Mouse (Mus musculus): ENCODE results near the gene Fam45a. TPM values are rescaled to one million over a fixed set of nuclear protein-coding genes. Genes with fewer than 3 reads are reported as not detected.

Fam45a gene
- polyA plus RNA-seq, 1 experiment from 2014 or later, result 48.3 TPM

DNA sequence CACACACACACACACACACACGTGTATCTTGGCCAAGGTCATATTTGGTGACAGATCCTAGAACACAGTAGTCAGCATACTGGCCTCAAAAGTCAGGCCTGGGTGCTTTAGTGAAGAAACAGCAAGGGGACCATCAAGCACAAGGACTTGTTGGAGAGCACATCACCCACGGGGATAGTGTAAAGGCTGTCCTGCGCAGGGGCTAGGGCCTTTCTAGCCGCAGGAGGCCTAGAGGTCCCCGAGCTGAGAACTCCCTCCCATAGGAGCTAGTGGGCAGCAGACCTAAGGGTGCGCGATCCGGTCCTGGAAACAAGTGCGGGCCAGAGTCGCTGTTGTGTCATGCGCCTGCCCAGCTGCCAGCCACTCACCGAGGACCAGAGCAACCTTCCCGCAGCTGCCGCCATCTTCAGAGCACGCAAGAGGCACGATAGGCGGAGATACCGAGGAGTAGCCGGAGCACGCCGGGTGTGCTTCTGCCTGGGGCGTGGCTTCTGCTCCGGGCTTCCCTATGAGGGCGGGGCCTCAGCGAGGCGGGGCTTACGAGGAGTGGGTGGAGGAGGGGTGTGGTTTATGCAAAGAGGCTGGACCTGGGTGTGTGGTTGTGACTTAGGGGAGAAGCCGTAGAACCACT lies 62.8 kb downstream of the Fam45a start, which contains the start of gene Prdx3:
Prdx3 (minus strand) TSS at position 493 of the 631 bp plus-strand sequence.
- peak within 1 kb of the TSS; percentile 79 for H3K4me3 ChIP-seq (ENCODE audit: inconsistent target)
- H3K36me3 ChIP-seq (ENCODE audit: inconsistent target), result peaks cover 8% of the 10 kb centered on the region
- under 1% methylated on average over 27 of the region's 28 CpGs for WGBS (ENCODE audit: missing documents)
- H3K79me2 ChIP-seq (ENCODE audit: inconsistent target), result no peaks in the 10 kb centered on the region; the same call in 1 of the 2 replicates
- peak within 1 kb of the TSS; percentile 49 for H3K27ac ChIP-seq

DNA sequence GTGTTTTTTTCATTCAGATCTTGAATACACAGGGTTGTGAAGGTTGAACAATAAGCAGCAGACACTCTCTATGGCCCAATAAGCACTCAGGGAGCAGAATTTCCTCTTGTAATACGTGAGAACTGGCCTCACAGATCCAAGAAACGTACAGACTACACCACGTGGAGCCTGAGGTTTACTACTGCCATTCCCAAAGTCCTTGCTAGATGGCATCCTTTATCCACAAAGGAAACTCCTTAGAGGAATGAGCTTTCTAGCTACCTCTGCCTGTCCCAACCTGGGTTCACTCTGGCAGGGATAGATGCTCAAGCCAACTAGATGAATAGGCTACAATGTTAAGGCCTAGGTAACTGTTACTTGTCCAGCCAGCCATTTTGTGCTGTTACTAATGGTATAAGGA lies 71.7 kb downstream of the Fam45a start:
- H3K4me3 ChIP-seq (ENCODE audit: inconsistent target), result no peak overlapping the region
- 82% methylated on average over 2 of the region's 3 CpGs for WGBS (ENCODE audit: missing documents)
- H3K79me2 ChIP-seq (ENCODE audit: inconsistent target), result no peaks in the 10 kb centered on the region
- no peaks in the 10 kb centered on the region for H3K36me3 ChIP-seq (ENCODE audit: inconsistent target)
- H3K27ac ChIP-seq, result no peak overlapping the region

Other genes with a start within 250 kb of the Fam45a start
- 52.9 to 82.4 TPM (median 63.5 TPM) in 3 replicates for gene Cacul1, start 230.6 kb upstream of the Fam45a start, polyA plus RNA-seq (2018)
- gene Nanos1, start 55.6 kb upstream of the Fam45a start, polyA plus RNA-seq (2018), result 0.25 to 8.6 TPM (median 0.67 TPM) in 3 replicates
- gene Eif3a, start 20.9 kb upstream of the Fam45a start, polyA plus RNA-seq (2018), result 151 to 321 TPM (median 247 TPM) in 3 replicates
- 1.7 to 2.2 TPM (median 2.1 TPM) in 3 replicates for gene Sfxn4, start 49.9 kb downstream of the Fam45a start, polyA plus RNA-seq (2018)
- gene Prdx3, start 63.0 kb downstream of the Fam45a start, polyA plus RNA-seq (2018), result 45.1 to 93.5 TPM (median 65.5 TPM) in 3 replicates
- gene Grk5, start 78.2 kb downstream of the Fam45a start, polyA plus RNA-seq (2018), result 3.2 to 4.0 TPM (median 3.6 TPM) in 3 replicates

Measured in macrophage (primary cell).